10 mouse cellular contexts compared by ENCODE assay signal in genomic region chr11:8689515-8689914, GRCm38 (mm10). TPM values are rescaled to one million over a fixed set of nuclear protein-coding genes. Genes with fewer than 3 reads are reported as not detected.
DNase-seq lines count a peak whose midpoint lies in the region; ATAC-seq and TF ChIP-seq lines count a peak whose summit lies in the region.
"Had no signal": no experiment of that assay in that cellular context is flagged by ENCODE, and none has a peak within 500 bp of the region (broad histone marks: within the 10 kb centered on the region; RNA-seq: fewer than 3 reads in every experiment).

No protein-coding gene starts in this region.

- DNase-seq in gastrocnemius, postnatal 14 days = peak; percentile 20
- no peak for DNase-seq in gastrocnemius, adult 8-10 months (ENCODE audit: low spot score in 2 of 2)
- DNase-seq in liver, embryonic 14.5 days (ENCODE audit: low read depth in 3 of 3, low spot score in 3 of 3) = no peak
- peak; percentile 29 to 42 for DNase-seq in spleen, postnatal 14 days (ENCODE audit: low spot score in 2 of 2)
- DNase-seq in forebrain, embryonic 11.5 days (ENCODE audit: low spot score) = no peak
- no peak for DNase-seq in frontal cortex, postnatal 10 days (ENCODE audit: low spot score in 2 of 2)
- DNase-seq in cerebellum, adult 11-12 months = no peak
- DNase-seq: forebrain, postnatal 0 days had no signal

- ATAC-seq in liver, embryonic 14.5 days (ENCODE audit: insufficient read depth) = no peak
- ATAC-seq in forebrain, embryonic 11.5 days (replicated peaks; ENCODE audit: low FRiP score) = no peak
- ATAC-seq: forebrain, postnatal 0 days; midbrain, embryonic 13.5 days had no signal

- no peak for TF ChIP-seq POLR2A in bone marrow, adult 2 months (IDR thresholded peaks at IDR 0.05; ENCODE audit: borderline replicate concordance, control insufficient read depth, low read depth, low read length)

- no peak overlapping the region for H3K9ac ChIP-seq in liver, embryonic 14.5 days (replicated peaks)
- H3K9ac ChIP-seq in forebrain, embryonic 11.5 days (ENCODE audit: low read length) = no peak overlapping the region
- H3K9ac ChIP-seq: forebrain, postnatal 0 days; midbrain, embryonic 13.5 days had no signal

- H3K4me3 ChIP-seq in bone marrow, adult 2 months (replicated peaks; ENCODE audit: control insufficient read depth, low read depth, low read length) = peak overlapping the region; percentile 42
- H3K4me3 ChIP-seq in liver, embryonic 14.5 days (ENCODE audit: insufficient read depth in 1 of 2, low read depth in 2 of 2, low read length in 2 of 2) = no peak overlapping the region
- H3K4me3 ChIP-seq in forebrain, embryonic 11.5 days (ENCODE audit: low read depth, low read length) = no peak overlapping the region
- H3K4me3 ChIP-seq: midbrain, embryonic 13.5 days had no signal

- H3K4me1 ChIP-seq in bone marrow, adult 2 months (ENCODE audit: control insufficient read depth, insufficient read depth, low read length) = peaks cover 8% of the 10 kb centered on the region
- peaks cover 0 to 20% of the 10 kb centered on the region in 2 experiments; a peak in 2 of 4 replicates for H3K4me1 ChIP-seq in liver, embryonic 14.5 days (replicated peaks; ENCODE audit: control insufficient read depth in 2 of 2, insufficient read depth in 2 of 2, low read length in 1 of 2)
- H3K4me1 ChIP-seq in forebrain, embryonic 11.5 days (replicated peaks; ENCODE audit: control insufficient read depth, insufficient read depth, low read length) = peaks cover 16% of the 10 kb centered on the region; the same call in 1 of the 2 replicates

- H3K27me3 ChIP-seq in liver, embryonic 14.5 days (ENCODE audit: control insufficient read depth, insufficient read depth, low read length) = no peaks in the 10 kb centered on the region
- no peaks in the 10 kb centered on the region for H3K27me3 ChIP-seq in forebrain, embryonic 11.5 days (ENCODE audit: control insufficient read depth, insufficient read depth, low read length)

- H3K9me3 ChIP-seq in liver, embryonic 14.5 days (ENCODE audit: control insufficient read depth, low read length) = no peaks in the 10 kb centered on the region
- H3K9me3 ChIP-seq in forebrain, embryonic 11.5 days (ENCODE audit: control insufficient read depth, low read length) = no peaks in the 10 kb centered on the region
- H3K9me3 ChIP-seq: midbrain, embryonic 13.5 days had no signal

- WGBS in bone marrow, adult 2 months = 3% methylated on average over 7 of the region's 7 CpGs
- WGBS in liver, embryonic 14.5 days (ENCODE audit: insufficient replicate concordance) = 10% methylated on average over 7 of the region's 7 CpGs
- WGBS in forebrain, embryonic 11.5 days = 83% methylated on average over 7 of the region's 7 CpGs

- TF ChIP-seq CTCF in bone marrow, adult 2 months (IDR thresholded peaks at IDR 0.05; ENCODE audit: control insufficient read depth, insufficient read depth, low read length) = no peak
- TF ChIP-seq CTCF in liver, embryonic 14.5 days (IDR thresholded peaks at IDR 0.05; ENCODE audit: low read depth) = no peak

- no peak for TF ChIP-seq EP300 in liver, embryonic 14.5 days (IDR thresholded peaks at IDR 0.05; ENCODE audit: low read depth)

- H3K36me3 ChIP-seq in liver, embryonic 14.5 days (replicated peaks; ENCODE audit: control insufficient read depth, insufficient read depth, low read depth) = no peaks in the 10 kb centered on the region
- H3K36me3 ChIP-seq in forebrain, embryonic 11.5 days (ENCODE audit: control insufficient read depth, insufficient read depth, low read length) = no peaks in the 10 kb centered on the region
- H3K36me3 ChIP-seq: midbrain, embryonic 13.5 days had no signal

- H3K27ac ChIP-seq in bone marrow, adult 2 months (ENCODE audit: control insufficient read depth, insufficient read depth, low read depth, low read length, poor library complexity) = peak overlapping the region; percentile 72
- no peak overlapping the region for H3K27ac ChIP-seq in liver, embryonic 14.5 days
- H3K27ac ChIP-seq in forebrain, embryonic 11.5 days (ENCODE audit: low read depth, low read length) = no peak overlapping the region
- H3K27ac ChIP-seq: midbrain, embryonic 13.5 days had no signal

- intact Hi-C loops in gastrocnemius, postnatal 14 days (cut with DNase I; ENCODE audit: low total_unique reads) = no loop called here

- 0 out of 2 replicates have a peak overlapping the region, but pooled peaks have one; percentile 3 for H3K4me2 ChIP-seq in liver, embryonic 14.5 days (ENCODE audit: low read depth)
- no peak overlapping the region for H3K4me2 ChIP-seq in forebrain, embryonic 11.5 days (ENCODE audit: low read depth, low read length, severe bottlenecking)
- H3K4me2 ChIP-seq: midbrain, embryonic 13.5 days had no signal

RNA-seq across cellular contexts. Expression of gene Tns3, which starts 25.2 kb away (rescaled TPM):
- 10 to 100 TPM; 10.9 to 12.1 TPM for total RNA-seq in gastrocnemius, postnatal 14 days (2021)
- 1 to 10 TPM; 4.4 to 8.4 (median 6.1) TPM for total RNA-seq in gastrocnemius, adult 8-10 months (2022)
- polyA plus RNA-seq in bone marrow, adult 2 months (2011; ENCODE audit: insufficient read depth, insufficient read length, low replicate concordance, missing spikeins) = 8.9 and 14.9 TPM in 2 replicates
- polyA plus RNA-seq in liver, embryonic 14.5 days (2012; rRNA removed) = 3.0 and 3.4 TPM in 2 replicates
- 2.0 TPM in 2 replicates for polyA plus RNA-seq in liver, embryonic 14.5 days (2014; fragmentation: Nextera tagmentation; extraction: Ambion mirVana)
- 8.5 and 8.8 TPM in 2 replicates for polyA plus RNA-seq in forebrain, embryonic 11.5 days (2014; fragmentation: Nextera tagmentation; extraction: Ambion mirVana)

Comparison
In these comparisons a context has a peak if more than half of its experiments do, and no peak if none do; other contexts are left out.
1. DNase-seq: peak in gastrocnemius, postnatal 14 days (single experiment) and spleen, postnatal 14 days (2 of 2); none in gastrocnemius, adult 8-10 months (0 of 2), liver, embryonic 14.5 days (0 of 3), forebrain, embryonic 11.5 days (single experiment), frontal cortex, postnatal 10 days (0 of 2) and cerebellum, adult 11-12 months (single experiment).